Mouse (Mus musculus): Measurements from ENCODE around the gene Gm5415.
"Not testable (repeated sequence)": the region's sequence is repeated elsewhere in the genome, so short reads cannot be mapped to it uniquely, and the experiment has no call there.

Gene Gm5415

DNA sequence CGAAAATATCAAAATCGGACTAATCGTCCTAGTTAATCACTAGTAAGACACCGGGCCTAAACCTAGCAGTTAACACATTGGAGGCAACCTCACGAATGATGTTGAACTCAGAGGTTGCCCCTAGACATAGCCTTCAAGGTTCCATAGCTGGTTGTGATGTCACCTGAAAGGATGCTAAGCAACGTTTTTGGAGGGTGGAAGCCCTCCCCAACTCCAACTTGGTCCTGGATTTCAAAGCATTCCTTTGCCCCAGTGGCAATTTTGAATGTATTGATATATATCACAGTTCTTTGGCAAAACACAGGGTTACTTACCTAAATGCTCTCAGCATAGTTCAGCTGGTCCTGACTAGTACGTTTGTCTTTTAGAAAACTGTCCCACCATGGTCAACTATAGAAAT is at the start of gene Gm5415:
Gene Gm5415 (minus strand): TSS at position 101 of the 400 bp plus-strand sequence.
- DNase-seq, result not testable (repeated sequence)

DNA sequence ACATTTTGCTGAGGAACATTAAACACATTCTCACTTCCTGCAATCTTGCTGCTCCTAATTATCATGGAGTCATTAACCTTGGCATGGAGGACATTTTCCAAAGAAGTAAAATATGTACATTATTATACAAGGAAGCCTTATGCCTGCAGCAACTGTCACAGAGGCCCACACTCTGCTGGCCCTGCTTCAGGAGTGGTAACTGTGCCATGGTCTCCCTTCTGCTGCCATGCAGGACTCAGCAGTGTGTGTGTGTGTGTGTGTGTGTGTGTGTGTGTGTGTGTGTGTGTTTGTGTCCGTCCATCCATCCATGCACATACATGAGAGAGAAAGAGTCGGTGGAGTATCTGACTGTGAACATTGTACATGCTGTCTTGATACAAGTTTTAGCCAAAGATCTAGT is 21.8 kb upstream of the Gm5415 start:
- DNase-seq, result no peak

DNA sequence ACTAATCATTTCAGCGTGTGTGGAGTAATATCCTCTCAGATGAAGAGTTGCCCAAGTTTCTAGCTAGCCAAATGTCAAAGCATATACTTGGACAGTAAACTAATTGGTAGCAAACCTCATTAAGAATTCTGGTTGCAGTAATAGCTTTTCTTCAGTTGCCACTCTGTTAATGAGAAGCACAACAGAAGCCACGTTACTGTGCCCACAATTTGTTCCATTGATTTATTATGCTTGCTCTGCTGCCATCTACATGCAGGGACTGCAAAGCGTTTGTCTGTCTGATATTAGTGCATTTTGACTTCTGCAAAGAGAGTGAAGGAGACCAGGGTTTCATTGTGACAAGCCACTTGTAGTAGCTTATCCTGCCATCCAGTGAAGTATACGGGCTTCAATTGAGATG is 6.8 kb upstream of the Gm5415 start:
- DNase-seq, result peak in 1 of 2 experiments; percentile 6

DNA sequence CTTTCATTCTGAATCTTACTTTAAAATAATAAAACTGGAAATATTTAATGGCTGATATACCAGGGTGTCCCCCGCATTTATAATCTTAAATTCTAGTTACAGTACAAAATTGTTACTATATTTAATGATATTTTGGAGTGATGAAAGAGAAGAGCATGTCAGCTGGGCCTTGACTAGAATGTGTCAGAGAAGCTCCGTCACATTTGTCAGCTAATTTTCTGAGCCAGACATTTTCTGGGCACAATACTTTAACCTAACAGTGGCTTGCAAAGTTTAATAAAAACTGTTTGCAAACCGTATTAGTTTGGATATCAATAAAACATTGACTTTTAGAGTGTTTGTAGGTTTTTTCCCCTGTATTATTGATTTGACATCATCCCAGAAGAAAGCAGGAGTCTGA is 6.4 kb upstream of the Gm5415 start:
- no peak for DNase-seq

DNA sequence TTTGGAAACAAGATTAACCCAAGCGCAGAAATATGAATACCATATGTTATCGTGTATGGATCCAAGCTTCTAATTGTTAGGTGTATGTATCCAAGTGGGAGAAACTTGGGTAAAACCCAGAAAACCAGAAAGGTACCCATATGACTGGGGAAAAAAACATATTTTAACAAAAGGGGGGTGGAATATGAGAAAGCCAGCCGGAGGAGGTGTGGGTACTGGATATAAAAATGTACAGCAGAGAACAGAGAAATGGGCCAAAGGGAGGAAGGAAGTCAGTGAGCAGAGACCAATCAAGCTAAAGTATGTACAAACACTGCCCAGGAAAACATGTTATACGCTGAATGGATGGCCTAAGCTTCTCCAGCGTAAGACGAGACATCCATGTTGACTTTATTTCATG is 43.7 kb downstream of the Gm5415 start:
- no peak for DNase-seq

Data from kidney, postnatal 36 days (tissue).